Mouse (Mus musculus): ENCODE results near the gene Upf2.

Upf2 gene

GRCm38 (mm10) chr2:5950766-5951595 lies at the start of gene Upf2:
TSS of gene Upf2 (plus strand) at chr2:5951469.
- ChIA-PET POLR2A (interaction anchor here (0.5 to 4.3 kb wide), 16 partner anchors 8 to 106 kb away, joined by 3 to 40 read pairs (median 4); partner anchors contain the start of genes Dhtkd1 (in 2 of the 4), Sec61a2 (in 2 of the 4), Cdc123 (in 1 of the 4) and Nudt5 (in 1 of the 4)), CTCF (interaction anchor here in 2 of 4 experiments (0.5 to 0.6 kb wide), 2 partner anchors 942 to 1033 kb away, joined by 3 to 4 read pairs; no protein-coding TSS in a partner anchor)

- ChIA-PET CTCF (interaction anchor here in 2 of 4 experiments (0.6 to 1.2 kb wide), 5 partner anchors 11 to 922 kb away, joined by 3 to 4 read pairs (median 3); partner anchors contain the start of gene Sec61a2 (in 1 of the 2)), POLR2A (interaction anchor here in 3 of 4 experiments (0.6 to 1.9 kb wide), 14 partner anchors 9 to 826 kb away, joined by 3 to 6 read pairs (median 4); partner anchors contain the start of genes Sec61a2 (in 2 of the 3), Cdc123 (in 1 of the 3), Nudt5 (in 1 of the 3) and Upf2 (in 1 of the 3))
Observed at GRCm38 (mm10) chr2:5906092-5906491, 45.2 kb upstream of the Upf2 start.

GRCm38 (mm10) chr2:5906625-5907024 lies 44.6 kb upstream of the Upf2 start:
- ChIA-PET POLR2A (interaction anchor here in 2 of 4 experiments (0.6 to 1.9 kb wide), 10 partner anchors 9 to 826 kb away, joined by 3 to 6 read pairs (median 4); partner anchors contain the start of genes Cdc123 (in 1 of the 2), Nudt5 (in 1 of the 2), Sec61a2 (in 1 of the 2) and Upf2 (in 1 of the 2)), CTCF (interaction anchor here in 2 of 4 experiments (0.6 kb wide), 2 partner anchors 24 to 922 kb away, joined by 3 to 4 read pairs; no protein-coding TSS in a partner anchor)

- ChIA-PET POLR2A (interaction anchor here in 3 of 4 experiments (0.6 to 3.0 kb wide), 7 partner anchors 10 to 396 kb away, joined by 3 to 17 read pairs (median 4); partner anchors contain the start of gene Sec61a2 (in 2 of the 3)), CTCF (interaction anchor here in 1 of 4 experiments (1.6 kb wide), 1 partner anchor 11 kb away, joined by 3 read pairs; no protein-coding TSS in a partner anchor)
Observed at GRCm38 (mm10) chr2:5911282-5911965, 39.8 kb upstream of the Upf2 start.

GRCm38 (mm10) chr2:5922823-5923222 lies 28.4 kb upstream of the Upf2 start:
- ChIA-PET POLR2A (interaction anchor here in 3 of 4 experiments (0.6 to 1.4 kb wide), 4 partner anchors 10 to 546 kb away, joined by 3 to 9 read pairs (median 4); partner anchors contain the start of gene Sec61a2 (in 1 of the 3)), CTCF (no interaction called here)

GRCm38 (mm10) chr2:5923786-5924185 lies 27.5 kb upstream of the Upf2 start:
- CTCF ChIA-PET: interaction anchor here in 1 of 4 experiments (0.7 kb wide), 1 partner anchor 891 kb away, joined by 3 read pairs; no protein-coding TSS in a partner anchor

GRCm38 (mm10) chr2:5927481-5927880 lies 23.8 kb upstream of the Upf2 start:
- POLR2A ChIA-PET: interaction anchor here in 2 of 4 experiments (1.3 to 6.6 kb wide), 2 partner anchors 9 to 14 kb away, joined by 4 to 38 read pairs; partner anchors contain the start of gene Dhtkd1 (in 1 of the 2)
- CTCF ChIA-PET: no interaction called here

More at GRCm38 (mm10) chr2:5923786-5924185, 27.5 kb upstream of the Upf2 start:
- POLR2A ChIA-PET: interaction anchor here in 2 of 4 experiments (0.7 to 1.4 kb wide), 11 partner anchors 9 to 484 kb away, joined by 3 to 9 read pairs (median 4); partner anchors contain the start of gene Sec61a2 (in 1 of the 2)

- CTCF ChIA-PET: no interaction called here
- POLR2A ChIA-PET: interaction anchor here in 2 of 4 experiments (1.1 to 6.6 kb wide), 6 partner anchors 11 to 25 kb away, joined by 3 to 38 read pairs (median 4); partner anchors contain the start of gene Dhtkd1 (in 2 of the 2)
Observed at GRCm38 (mm10) chr2:5929793-5930192, 21.5 kb upstream of the Upf2 start.

GRCm38 (mm10) chr2:5930291-5931054 lies 20.8 kb upstream of the Upf2 start:
- ChIA-PET CTCF (interaction anchor here in 1 of 4 experiments (1.2 kb wide), 1 partner anchor 24 kb away, joined by 3 read pairs; no protein-coding TSS in a partner anchor), POLR2A (interaction anchor here in 2 of 4 experiments (1.1 to 6.6 kb wide), 6 partner anchors 11 to 30 kb away, joined by 3 to 38 read pairs (median 4); partner anchors contain the start of gene Dhtkd1 (in 2 of the 2))

- POLR2A ChIA-PET: interaction anchor here in 2 of 4 experiments (0.8 to 6.6 kb wide), 10 partner anchors 8 to 32 kb away, joined by 3 to 38 read pairs (median 4); partner anchors contain the start of gene Dhtkd1 (in 2 of the 2)
- CTCF ChIA-PET: no interaction called here
Observed at GRCm38 (mm10) chr2:5931938-5932337, 19.3 kb upstream of the Upf2 start.

- POLR2A ChIA-PET: interaction anchor here in 1 of 4 experiments (0.9 kb wide), 1 partner anchor 17 kb away, joined by 3 read pairs; no protein-coding TSS in a partner anchor
- CTCF ChIA-PET: interaction anchor here in 1 of 4 experiments (0.6 kb wide), 1 partner anchor 845 kb away, joined by 8 read pairs; no protein-coding TSS in a partner anchor
Observed at GRCm38 (mm10) chr2:5934936-5935335, 16.3 kb upstream of the Upf2 start.

GRCm38 (mm10) chr2:5936068-5936467 lies 15.2 kb upstream of the Upf2 start:
- CTCF ChIA-PET: no interaction called here
- POLR2A ChIA-PET: interaction anchor here in 2 of 4 experiments (0.7 to 2.0 kb wide), 6 partner anchors 8 to 57 kb away, joined by 3 to 4 read pairs (median 4); partner anchors contain the start of gene Sec61a2 (in 1 of the 2)

GRCm38 (mm10) chr2:5936550-5936949 lies 14.7 kb upstream of the Upf2 start:
- POLR2A ChIA-PET: interaction anchor here in 2 of 4 experiments (0.7 to 2.0 kb wide), 7 partner anchors 9 to 1198 kb away, joined by 3 to 4 read pairs (median 3); partner anchors contain the start of gene Sec61a2 (in 1 of the 2)

GRCm38 (mm10) chr2:5939319-5939718 lies 11.9 kb upstream of the Upf2 start:
- ChIA-PET POLR2A (interaction anchor here in 3 of 4 experiments (0.6 to 6.0 kb wide), 12 partner anchors 9 to 160 kb away, joined by 3 to 40 read pairs (median 6); partner anchors contain the start of genes Upf2 (in 2 of the 3), Cdc123 (in 1 of the 3), Nudt5 (in 1 of the 3) and Sec61a2 (in 1 of the 3)), CTCF (no interaction called here)

More at GRCm38 (mm10) chr2:5936550-5936949, 14.7 kb upstream of the Upf2 start:
- CTCF ChIA-PET: no interaction called here

- CTCF ChIA-PET: interaction anchor here in 1 of 4 experiments (1.1 kb wide), 1 partner anchor 24 kb away, joined by 3 read pairs; no protein-coding TSS in a partner anchor
Observed at GRCm38 (mm10) chr2:5939911-5940310, 11.4 kb upstream of the Upf2 start.

GRCm38 (mm10) chr2:5940936-5941335 lies 10.3 kb upstream of the Upf2 start:
- CTCF ChIA-PET: no interaction called here
- POLR2A ChIA-PET: interaction anchor here in 3 of 4 experiments (0.6 to 6.0 kb wide), 22 partner anchors 9 to 904 kb away, joined by 3 to 40 read pairs (median 5); partner anchors contain the start of genes Cdc123 (in 2 of the 3), Nudt5 (in 2 of the 3), Sec61a2 (in 2 of the 3) and Upf2 (in 2 of the 3)

More at GRCm38 (mm10) chr2:5939911-5940310, 11.4 kb upstream of the Upf2 start:
- POLR2A ChIA-PET: interaction anchor here in 3 of 4 experiments (0.5 to 6.0 kb wide), 17 partner anchors 9 to 1279 kb away, joined by 3 to 40 read pairs (median 6); partner anchors contain the start of genes Sec61a2 (in 2 of the 3), Upf2 (in 2 of the 3), Cdc123 (in 1 of the 3) and Nudt5 (in 1 of the 3)
